Mouse (Mus musculus): ENCODE measurements around the gene Gon7.

DNA sequence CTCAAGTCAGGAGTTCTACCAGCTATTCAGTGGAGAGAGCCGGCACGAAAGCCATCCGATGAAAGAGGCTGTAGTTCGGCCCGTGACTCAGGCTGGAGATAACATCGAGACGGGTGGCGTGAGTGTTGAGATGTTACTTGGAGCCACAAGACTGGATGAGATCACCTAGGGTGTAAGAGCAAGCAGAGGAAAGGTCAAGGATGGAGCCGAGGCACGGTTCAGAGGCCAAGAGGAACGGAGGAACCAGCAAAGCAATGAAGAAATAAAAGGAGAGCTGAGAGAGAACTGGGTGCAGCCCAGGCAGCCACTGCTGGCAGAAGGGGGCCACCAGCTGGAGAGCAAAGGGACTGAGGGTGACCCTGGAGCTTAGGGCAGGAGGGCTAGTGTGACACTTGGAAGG lies 49.4 kb downstream of the Gon7 start:
- TF ChIP-seq POLR2A (IDR thresholded peaks at IDR 0.05; ENCODE audit: control insufficient read depth, low read depth, low read length) (no peak), CTCF (IDR thresholded peaks at IDR 0.05; ENCODE audit: control insufficient read depth, insufficient read depth, insufficient replicate concordance, low read depth, low read length) (peak; percentile 23; the same call in 1 of the 2 replicates)

Measured in testis, adult 2 months (tissue).